Mouse (Mus musculus) splenic B cell, adult 2 months (primary cell): ENCODE measurements at regions not wholly inside any gene's neighbourhood (a gene's known extent, or its start where the extent isn't known, plus 50 kb on each side); places are given as distances from the start of the nearest gene placed in this dataset.

Experiments used
- DNase-seq: peaks from one replicate; pipeline ENCODE4 v3.0.0-alpha.2; 2011; ENCODE audit warnings: low read depth, low spot score
- H3K27me3 ChIP-seq: 2 replicates; pipeline ENCODE4 v1.6.1; 2012; ENCODE audit warnings: mild to moderate bottlenecking, low read length, moderate library complexity, mixed read lengths; ENCODE audit not compliant: control insufficient read depth, poor library complexity, insufficient read depth, severe bottlenecking
- H3K36me3 ChIP-seq: 2 replicates; pipeline ENCODE4 v1.6.1; 2012; ENCODE audit warnings: mild to moderate bottlenecking, low read length, moderate library complexity, mixed read lengths; ENCODE audit not compliant: control insufficient read depth, poor library complexity, insufficient read depth, severe bottlenecking

DNA sequence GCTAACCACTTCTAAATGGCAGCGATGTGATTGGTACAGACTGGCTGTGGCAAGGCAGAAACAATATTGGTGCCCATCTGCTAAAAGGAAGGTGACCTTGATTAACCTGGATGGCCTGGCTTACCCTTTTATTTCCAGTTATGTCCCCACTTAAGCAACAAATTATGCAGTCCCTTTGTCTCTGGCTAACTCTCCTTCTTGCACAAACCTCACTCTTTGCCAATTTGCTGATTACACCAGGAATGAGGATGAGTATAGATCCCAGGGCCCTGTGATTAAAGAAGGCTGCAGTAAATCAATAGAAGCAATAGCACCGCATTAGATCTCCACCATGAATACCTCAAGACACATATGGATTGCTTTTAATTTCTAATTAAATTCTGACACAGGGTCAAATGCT is 87.7 kb upstream of the Gm9747 start:
- DNase-seq: no peak
- no peaks in the 10 kb centered on the region for H3K36me3 ChIP-seq
- H3K27me3 ChIP-seq: no peaks in the 10 kb centered on the region

- no peak for DNase-seq
- H3K27me3 ChIP-seq: no peaks in the 10 kb centered on the region
- no peaks in the 10 kb centered on the region for H3K36me3 ChIP-seq
Observed at GRCm38 (mm10) chr1:82150219-82151128, 82.4 kb upstream of the Gm9747 start.

GRCm38 (mm10) chr1:82155961-82156360 is 77.0 kb upstream of the Gm9747 start:
- H3K27me3 ChIP-seq: no peaks in the 10 kb centered on the region
- no peaks in the 10 kb centered on the region for H3K36me3 ChIP-seq

GRCm38 (mm10) chr1:82157013-82157412 is 75.9 kb upstream of the Gm9747 start:
- no peak for DNase-seq
- Histone ChIP-seq H3K27me3 (no peaks in the 10 kb centered on the region), H3K36me3 (no peaks in the 10 kb centered on the region)

More at GRCm38 (mm10) chr1:82155961-82156360, 77.0 kb upstream of the Gm9747 start:
- DNase-seq: no peak

- H3K27me3 ChIP-seq: no peaks in the 10 kb centered on the region
Observed at GRCm38 (mm10) chr1:82158466-82158865, 74.4 kb upstream of the Gm9747 start.

DNA sequence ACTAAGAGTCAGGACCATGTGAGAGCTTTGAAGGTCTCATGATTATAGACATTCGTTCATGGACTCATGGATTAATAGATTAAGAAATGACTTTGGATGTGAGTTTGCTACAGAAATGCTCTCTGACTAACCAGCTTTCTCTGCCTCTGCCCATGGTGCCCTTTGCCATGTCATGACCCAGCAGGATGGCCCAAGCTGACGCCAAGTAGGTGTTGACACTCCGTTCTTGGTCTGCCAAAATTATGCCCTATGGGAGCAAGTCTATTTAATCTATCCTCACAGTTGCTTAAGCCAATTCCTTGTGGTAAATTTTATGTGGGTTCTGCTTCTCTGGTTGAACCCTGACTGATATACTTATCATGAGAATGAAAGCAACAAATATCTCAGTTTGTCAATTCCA is 73.7 kb upstream of the Gm9747 start:
- no peaks in the 10 kb centered on the region for H3K36me3 ChIP-seq
- DNase-seq: no peak
- no peaks in the 10 kb centered on the region for H3K27me3 ChIP-seq

More at GRCm38 (mm10) chr1:82158466-82158865, 74.4 kb upstream of the Gm9747 start:
- DNase-seq: no peak
- H3K36me3 ChIP-seq: no peaks in the 10 kb centered on the region

GRCm38 (mm10) chr1:82162926-82163325 is 70.0 kb upstream of the Gm9747 start:
- no peaks in the 10 kb centered on the region for H3K27me3 ChIP-seq
- no peak for DNase-seq
- H3K36me3 ChIP-seq: no peaks in the 10 kb centered on the region

DNA sequence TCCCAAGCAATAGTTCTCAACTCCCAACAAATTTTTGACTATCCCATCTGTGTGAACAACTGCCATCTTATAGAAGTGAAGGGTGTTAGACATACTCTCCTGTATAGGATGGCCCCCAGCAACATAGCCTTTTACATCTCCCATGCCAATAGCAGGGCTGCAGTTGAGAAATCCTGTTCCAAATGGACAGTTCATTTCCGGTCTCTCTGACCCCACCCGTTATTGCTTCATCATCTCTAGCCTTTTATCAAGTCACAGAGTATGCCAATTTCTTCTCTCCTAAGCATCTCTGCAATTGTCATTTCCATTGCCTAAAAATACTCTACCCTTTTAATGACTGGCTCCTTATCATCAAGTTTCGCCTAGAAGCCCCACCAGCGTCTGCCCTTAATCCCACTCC is 64.8 kb upstream of the Gm9747 start:
- no peak for DNase-seq
- Histone ChIP-seq H3K27me3 (no peaks in the 10 kb centered on the region), H3K36me3 (no peaks in the 10 kb centered on the region)

GRCm38 (mm10) chr1:82168949-82169348 is 64.0 kb upstream of the Gm9747 start:
- no peak for DNase-seq
- H3K36me3 ChIP-seq: no peaks in the 10 kb centered on the region
- no peaks in the 10 kb centered on the region for H3K27me3 ChIP-seq

DNA sequence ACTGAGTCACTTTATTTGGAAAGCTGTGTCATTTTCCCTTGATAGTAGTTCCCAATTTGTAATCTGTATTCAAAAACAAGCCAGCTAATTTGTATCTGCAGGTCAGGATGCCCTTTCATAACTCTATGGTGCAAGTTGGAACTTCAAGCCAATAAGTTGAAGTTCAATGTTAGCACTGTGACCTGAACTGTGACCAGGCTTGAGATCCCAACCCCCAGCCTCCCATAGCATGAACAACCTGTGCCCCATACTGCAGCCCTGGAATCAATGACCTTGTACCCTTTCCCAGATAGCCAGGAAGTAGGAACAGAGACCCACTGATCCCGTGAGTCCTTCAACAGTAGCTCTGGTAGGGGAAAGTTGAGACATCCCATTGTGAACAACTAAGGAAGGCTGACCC is 52.5 kb upstream of the Gm9747 start:
- Histone ChIP-seq H3K27me3 (no peaks in the 10 kb centered on the region), H3K36me3 (no peaks in the 10 kb centered on the region)
- DNase-seq: no peak
